Mouse (Mus musculus) embryonic fibroblast, embryonic 13.5 days (primary cell): Measurements from ENCODE around the gene Smpd2. TPM values are rescaled to one million over a fixed set of nuclear protein-coding genes. Genes with fewer than 3 reads are reported as not detected.

Experiments
- H3K27ac ChIP-seq: 2 replicates; pipeline ENCODE4 v1.5.1; 2012; ENCODE audit warnings: low read length, control low read depth, inconsistent platforms; ENCODE audit not compliant: insufficient read depth
- H3K4me1 ChIP-seq: 2 replicates; pipeline ENCODE4 v1.6.1; 2011; ENCODE audit warnings: low read length; ENCODE audit not compliant: control insufficient read depth, insufficient read depth
- H3K4me3 ChIP-seq: 2 replicates; pipeline ENCODE4 v1.5.1; 2011; ENCODE audit warnings: mild to moderate bottlenecking, control low read depth, low read length; ENCODE audit not compliant: insufficient read depth
- CTCF ChIP-seq: IDR thresholded peaks from 2 replicates; pipeline ENCODE4 v1.5.1; 2011; ENCODE audit warnings: mild to moderate bottlenecking, control low read depth, low read length, moderate library complexity, borderline replicate concordance; ENCODE audit not compliant: insufficient read depth
- POLR2A ChIP-seq: IDR thresholded peaks from 2 replicates; pipeline ENCODE4 v1.6.1; 2011; ENCODE audit warnings: low read depth, mild to moderate bottlenecking, control low read depth, low read length, moderate library complexity
- polyA plus RNA-seq: library from polyadenylated mRNA; stranded (reverse); fragments of >200 nt; gene quantifications from 2 replicates; pipeline ENCODE4 v1.2.4, GENCODE M21; 2011; ENCODE audit warnings: low read depth; ENCODE audit not compliant: missing spikeins, insufficient read length

The Smpd2 gene
- polyA plus RNA-seq, 1 experiment = 16.7 TPM

GRCm38 (mm10) chr10:41461057-41461722, 29.0 kb downstream of the Smpd2 start:
- no peak overlapping the region for H3K27ac ChIP-seq
- H3K4me1 ChIP-seq = no peaks in the 10 kb centered on the region
- H3K4me3 ChIP-seq = no peak overlapping the region
- TF ChIP-seq CTCF = no peak
- no peak for TF ChIP-seq POLR2A

GRCm38 (mm10) chr10:41460501-41460900, 29.7 kb downstream of the Smpd2 start:
- Histone ChIP-seq H3K4me3 (no peak overlapping the region), H3K4me1 (no peaks in the 10 kb centered on the region)
- TF ChIP-seq POLR2A = no peak
- no peak for TF ChIP-seq CTCF

GRCm38 (mm10) chr10:41459990-41460389, 30.2 kb downstream of the Smpd2 start:
- Histone ChIP-seq H3K4me1 (no peaks in the 10 kb centered on the region), H3K27ac (no peak overlapping the region), H3K4me3 (no peak overlapping the region)
- TF ChIP-seq POLR2A = no peak

More at GRCm38 (mm10) chr10:41460501-41460900, 29.7 kb downstream of the Smpd2 start:
- no peak overlapping the region for H3K27ac ChIP-seq

GRCm38 (mm10) chr10:41452791-41453190, 37.4 kb downstream of the Smpd2 start:
- no peak for TF ChIP-seq CTCF
- TF ChIP-seq POLR2A = no peak
- no peak overlapping the region for H3K4me3 ChIP-seq
- H3K4me1 ChIP-seq = 0 out of 2 replicates have a peak, but pooled peaks cover 2% of the 10 kb centered on the region
- no peak overlapping the region for H3K27ac ChIP-seq

GRCm38 (mm10) chr10:41451656-41452055, 38.5 kb downstream of the Smpd2 start:
- Histone ChIP-seq H3K4me1 (0 out of 2 replicates have a peak, but pooled peaks cover 2% of the 10 kb centered on the region), H3K27ac (no peak overlapping the region), H3K4me3 (no peak overlapping the region)
- no peak for TF ChIP-seq POLR2A
- no peak for TF ChIP-seq CTCF

GRCm38 (mm10) chr10:41450780-41451522, 39.2 kb downstream of the Smpd2 start:
- H3K4me3 ChIP-seq = peak overlapping the region; percentile 89
- H3K4me1 ChIP-seq = 0 out of 2 replicates have a peak, but pooled peaks cover 2% of the 10 kb centered on the region
- no peak for TF ChIP-seq POLR2A
- TF ChIP-seq CTCF = no peak
- peak overlapping the region; percentile 8; the same call in 1 of the 2 replicates for H3K27ac ChIP-seq

- Histone ChIP-seq H3K27ac (peak within 1 kb of the TSS; percentile 74), H3K4me1 (0 out of 2 replicates have a peak, but pooled peaks cover 2% of the 10 kb centered on the region), H3K4me3 (peak within 1 kb of the TSS; percentile 89)
- no peak for TF ChIP-seq CTCF
- peak; percentile 91 for TF ChIP-seq POLR2A
Measured at GRCm38 (mm10) chr10:41450137-41450670, 40.0 kb downstream of the Smpd2 start, which contains the start of gene Zbtb24. TSS of gene Zbtb24 (plus strand) at chr10:41450383.

GRCm38 (mm10) chr10:41449684-41450083, 40.5 kb downstream of the Smpd2 start:
- TF ChIP-seq POLR2A (no peak; the same call in 1 of the 2 replicates), CTCF (no peak)
- Histone ChIP-seq H3K4me1 (0 out of 2 replicates have a peak, but pooled peaks cover 2% of the 10 kb centered on the region), H3K4me3 (peak overlapping the region; percentile 63), H3K27ac (peak overlapping the region; percentile 74)

- Histone ChIP-seq H3K4me3 (no peak overlapping the region), H3K27ac (no peak overlapping the region), H3K4me1 (0 out of 2 replicates have a peak, but pooled peaks cover 2% of the 10 kb centered on the region)
- TF ChIP-seq CTCF (no peak), POLR2A (no peak)
Measured at GRCm38 (mm10) chr10:41448216-41448615, 42.0 kb downstream of the Smpd2 start.

Other genes with a start within 250 kb of the Smpd2 start
- 19.6 and 20.8 TPM in 2 replicates for gene Fig4, start 187.1 kb downstream of the Smpd2 start, polyA plus RNA-seq
- gene Ak9, start 186.4 kb downstream of the Smpd2 start, polyA plus RNA-seq = not detected in 2 replicates
- gene Zbtb24, start 40.0 kb downstream of the Smpd2 start, polyA plus RNA-seq = 11.1 TPM in 2 replicates
- 50.0 and 61.4 TPM in 2 replicates for gene Mical1, start 14.1 kb downstream of the Smpd2 start, polyA plus RNA-seq
- not detected in 2 replicates for gene Ppil6, start 70 bp upstream of the Smpd2 start, polyA plus RNA-seq
- gene Cd164, start 29.0 kb upstream of the Smpd2 start, polyA plus RNA-seq = 284 and 337 TPM in 2 replicates
- 0.28 and 0.81 TPM in 2 replicates for gene Ccdc162, start 226.3 kb upstream of the Smpd2 start, polyA plus RNA-seq